16 mouse cellular contexts compared by ENCODE assay signal in genomic region chr10:26297200-26297599, GRCm38 (mm10).
DNase-seq lines count a peak whose midpoint lies in the region; ATAC-seq lines count a peak whose summit lies in the region.
"Had no signal": no experiment of that assay in that cellular context is flagged by ENCODE, and none has a peak within 500 bp of the region (broad histone marks: within the 10 kb centered on the region; RNA-seq: fewer than 3 reads in every experiment).

No protein-coding gene starts in this region.

- no peak overlapping the region for H3K9ac ChIP-seq in midbrain, embryonic 16.5 days (ENCODE audit: low read depth, low read length)
- H3K9ac ChIP-seq: embryonic facial prominence, embryonic 12.5 days; limb, embryonic 13.5 days; midbrain, embryonic 13.5 days; neural tube, embryonic 15.5 days had no signal

- H3K36me3 ChIP-seq in midbrain, embryonic 16.5 days (ENCODE audit: control insufficient read depth, insufficient read depth, low read length): peaks cover 4% of the 10 kb centered on the region
- peaks cover 92% of the 10 kb centered on the region for H3K36me3 ChIP-seq in midbrain, embryonic 10.5 days

- no peak overlapping the region for H3K27ac ChIP-seq in midbrain, embryonic 16.5 days (ENCODE audit: low read length)
- no peak overlapping the region for H3K27ac ChIP-seq in midbrain, embryonic 10.5 days (replicated peaks)
- H3K27ac ChIP-seq: embryonic facial prominence, embryonic 12.5 days; limb, embryonic 13.5 days; midbrain, embryonic 13.5 days; neural tube, embryonic 15.5 days; stomach, postnatal 0 days had no signal

- H3K4me3 ChIP-seq in midbrain, embryonic 16.5 days (ENCODE audit: low read depth, low read length): no peak overlapping the region
- no peak overlapping the region for H3K4me3 ChIP-seq in midbrain, embryonic 10.5 days
- H3K4me3 ChIP-seq: embryonic facial prominence, embryonic 12.5 days; limb, embryonic 13.5 days; midbrain, embryonic 13.5 days; neural tube, embryonic 15.5 days had no signal

- H3K4me1 ChIP-seq in midbrain, embryonic 16.5 days (ENCODE audit: control insufficient read depth, insufficient read depth, low read length): no peaks in the 10 kb centered on the region
- no peaks in the 10 kb centered on the region for H3K4me1 ChIP-seq in midbrain, embryonic 10.5 days
- H3K4me1 ChIP-seq: embryonic facial prominence, embryonic 12.5 days; limb, embryonic 13.5 days; midbrain, embryonic 13.5 days; neural tube, embryonic 15.5 days had no signal

- 70% methylated on average over 3 of the region's 3 CpGs for WGBS in midbrain, embryonic 16.5 days
- 90% methylated on average over 3 of the region's 3 CpGs for WGBS in midbrain, embryonic 10.5 days

- DNase-seq in frontal cortex, postnatal 10 days (ENCODE audit: low spot score in 2 of 2): no peak
- DNase-seq in midbrain, embryonic 10.5 days (ENCODE audit: low spot score): no peak
- DNase-seq in left cerebral cortex, adult 11 months (ENCODE audit: low spot score): peak; percentile 59
- peak; percentile 49 for DNase-seq in right cerebral cortex, postnatal 25 days
- DNase-seq in gastrocnemius, postnatal 10 days: no peak
- DNase-seq in lung, postnatal 14 days: no peak
- DNase-seq: adrenal gland, adult 8-10 months; gastrocnemius, postnatal 25 days; kidney, postnatal 14 days had no signal

- H3K4me2 ChIP-seq in midbrain, embryonic 16.5 days (ENCODE audit: low read length): no peak overlapping the region
- H3K4me2 ChIP-seq: embryonic facial prominence, embryonic 12.5 days; limb, embryonic 13.5 days; midbrain, embryonic 13.5 days; neural tube, embryonic 15.5 days had no signal

- ATAC-seq in frontal cortex, adult (ENCODE audit: low TSS enrichment): peak; percentile 91
- ATAC-seq in midbrain, embryonic 16.5 days: peak; percentile 39; the same call in 1 of the 2 replicates
- ATAC-seq: midbrain, embryonic 13.5 days had no signal

- no peaks in the 10 kb centered on the region for H3K27me3 ChIP-seq in midbrain, embryonic 16.5 days (ENCODE audit: control insufficient read depth, insufficient read depth, low read depth, low read length)
- no peaks in the 10 kb centered on the region for H3K27me3 ChIP-seq in midbrain, embryonic 10.5 days (ENCODE audit: low read depth, poor library complexity, severe bottlenecking)
- H3K27me3 ChIP-seq: embryonic facial prominence, embryonic 12.5 days; limb, embryonic 13.5 days; midbrain, embryonic 13.5 days; neural tube, embryonic 15.5 days had no signal

- H3K9me3 ChIP-seq in midbrain, embryonic 16.5 days (replicated peaks; ENCODE audit: control insufficient read depth, low read length, poor library complexity, severe bottlenecking): no peaks in the 10 kb centered on the region
- H3K9me3 ChIP-seq in midbrain, embryonic 10.5 days (replicated peaks): no peaks in the 10 kb centered on the region
- H3K9me3 ChIP-seq: embryonic facial prominence, embryonic 12.5 days; limb, embryonic 13.5 days; midbrain, embryonic 13.5 days; neural tube, embryonic 15.5 days had no signal

Comparison
In these comparisons a context has a peak if more than half of its experiments do, and no peak if none do; other contexts are left out.
1. DNase-seq: peak in left cerebral cortex, adult 11 months (single experiment) and right cerebral cortex, postnatal 25 days (single experiment); none in frontal cortex, postnatal 10 days (0 of 2), midbrain, embryonic 10.5 days (single experiment), gastrocnemius, postnatal 10 days (single experiment) and lung, postnatal 14 days (single experiment).